Mouse (Mus musculus) C2C12 (cell line): ENCODE measurements around the gene Duox1. TPM values are rescaled to one million over a fixed set of nuclear protein-coding genes. Genes with fewer than 3 reads are reported as not detected.

Experiments
- H3K27me3 ChIP-seq: one replicate; pipeline ENCODE4 v1.6.1; 2011; ENCODE audit not compliant: control insufficient read depth, insufficient read depth, insufficient read length
- H3K36me3 ChIP-seq: one replicate; pipeline ENCODE4 v1.6.1; 2011; ENCODE audit not compliant: control insufficient read depth, insufficient read depth
- H3K4me3 ChIP-seq: one replicate; pipeline ENCODE4 v1.5.1; 2011; ENCODE audit warnings: mild to moderate bottlenecking, control low read depth; ENCODE audit not compliant: poor library complexity, insufficient read depth, severe bottlenecking
- H3K79me2 ChIP-seq: one replicate; pipeline ENCODE4 v1.6.1; 2011; ENCODE audit not compliant: control insufficient read depth, insufficient read depth
- H3K79me3 ChIP-seq: one replicate; pipeline ENCODE4 v1.6.1; 2011; ENCODE audit warnings: low read depth, control low read depth
- H3ac ChIP-seq: one replicate; pipeline ENCODE3; 2011; ENCODE audit warnings: low read depth; ENCODE audit not compliant: control insufficient read depth, insufficient read length
- CEBPB ChIP-seq: IDR thresholded peaks from one replicate; pipeline ENCODE4 v1.6.1; 2011; ENCODE audit warnings: low read depth, mild to moderate bottlenecking, control low read depth, moderate library complexity
- CTCF ChIP-seq: IDR thresholded peaks from one replicate; pipeline ENCODE4 v1.5.1; 2011; ENCODE audit not compliant: control insufficient read depth, insufficient read depth, insufficient read length
- FOSL1 ChIP-seq: IDR thresholded peaks from one replicate; pipeline ENCODE4 v1.8.0; 2011; ENCODE audit warnings: mild to moderate bottlenecking, low read length; ENCODE audit not compliant: poor library complexity, insufficient read depth, severe bottlenecking
- MAX ChIP-seq: IDR thresholded peaks from one replicate; pipeline ENCODE4 v1.6.1; 2011; ENCODE audit warnings: mild to moderate bottlenecking, control low read depth
- MYOD1 ChIP-seq: IDR thresholded peaks from one replicate; pipeline ENCODE4 v1.6.1; 2011; ENCODE audit warnings: low read depth; ENCODE audit not compliant: control insufficient read depth, insufficient read length
- MYOG ChIP-seq: IDR thresholded peaks from one replicate; pipeline ENCODE4 v1.6.1; 2011; ENCODE audit not compliant: control insufficient read depth, insufficient read length; ENCODE audit errors: extremely low read depth
- USF1 ChIP-seq: IDR thresholded peaks from one replicate; pipeline ENCODE4 v1.6.1; 2011; ENCODE audit warnings: low read depth, mild to moderate bottlenecking, control low read depth, moderate library complexity
- polyA plus RNA-seq: library from polyadenylated mRNA; unstranded; fragments of >200 nt; fragmentation: generic; extraction: Trizol; gene quantifications from one replicate; pipeline ENCODE4 v1.2.1, GENCODE M21; 2012; ENCODE audit warnings: missing spikeins

Duox1 gene
- polyA plus RNA-seq, 1 experiment: 0.14 TPM

GRCm38 (mm10) chr2:122367701-122368080 lies 52.2 kb downstream of the Duox1 start:
- Histone ChIP-seq H3K79me2 (peaks cover 60% of the 10 kb centered on the region), H3K79me3 (peaks cover 41% of the 10 kb centered on the region), H3K27me3 (no peaks in the 10 kb centered on the region), H3K4me3 (peak overlapping the region; percentile 74), H3ac (peak overlapping the region; percentile 92), H3K36me3 (peaks cover 26% of the 10 kb centered on the region)
- TF ChIP-seq MYOG: no peak
- no peak for TF ChIP-seq USF1
- no peak for TF ChIP-seq CEBPB
- no peak for TF ChIP-seq MAX
- TF ChIP-seq FOSL1: no peak
- no peak for TF ChIP-seq MYOD1
- no peak for TF ChIP-seq CTCF

- H3ac ChIP-seq: peak overlapping the region; percentile 92
- H3K4me3 ChIP-seq: peak overlapping the region; percentile 74
- peaks cover 20% of the 10 kb centered on the region for H3K36me3 ChIP-seq
- H3K79me2 ChIP-seq: peaks cover 54% of the 10 kb centered on the region
- no peaks in the 10 kb centered on the region for H3K27me3 ChIP-seq
- peaks cover 36% of the 10 kb centered on the region for H3K79me3 ChIP-seq
- TF ChIP-seq USF1: no peak
- no peak for TF ChIP-seq MYOG
- no peak for TF ChIP-seq CTCF
- no peak for TF ChIP-seq MYOD1
- no peak for TF ChIP-seq CEBPB
- TF ChIP-seq FOSL1: no peak
- no peak for TF ChIP-seq MAX
Observed at GRCm38 (mm10) chr2:122368081-122368971, 52.9 kb downstream of the Duox1 start.

- TF ChIP-seq CEBPB (no peak), MYOD1 (no peak), CTCF (no peak), MYOG (no peak), FOSL1 (no peak), MAX (peak; percentile 48), USF1 (no peak)
Observed at GRCm38 (mm10) chr2:122368995-122369739, 53.7 kb downstream of the Duox1 start, which contains the start of gene Shf. TSS of gene Shf (minus strand) at chr2:122369162.

GRCm38 (mm10) chr2:122370101-122370750 lies 54.8 kb downstream of the Duox1 start:
- peaks cover 20% of the 10 kb centered on the region for H3K79me3 ChIP-seq
- H3K79me2 ChIP-seq: peaks cover 35% of the 10 kb centered on the region
- TF ChIP-seq MYOD1 (no peak), CTCF (no peak), MAX (no peak), FOSL1 (no peak), CEBPB (no peak), MYOG (no peak), USF1 (no peak)
- H3K27me3 ChIP-seq: no peaks in the 10 kb centered on the region
- no peak overlapping the region for H3K4me3 ChIP-seq
- no peak overlapping the region for H3ac ChIP-seq
- peaks cover 5% of the 10 kb centered on the region for H3K36me3 ChIP-seq

More at GRCm38 (mm10) chr2:122368995-122369739, 53.7 kb downstream of the Duox1 start, which contains the start of gene Shf:
- H3K79me2 ChIP-seq: peaks cover 45% of the 10 kb centered on the region
- H3K79me3 ChIP-seq: peaks cover 29% of the 10 kb centered on the region
- H3ac ChIP-seq: peak within 1 kb of the TSS; percentile 92
- peaks cover 11% of the 10 kb centered on the region for H3K36me3 ChIP-seq
- peak within 1 kb of the TSS; percentile 74 for H3K4me3 ChIP-seq
- no peaks in the 10 kb centered on the region for H3K27me3 ChIP-seq

- H3K4me3 ChIP-seq: no peak overlapping the region
- H3ac ChIP-seq: no peak overlapping the region
- H3K36me3 ChIP-seq: no peaks in the 10 kb centered on the region
- H3K79me2 ChIP-seq: peaks cover 16% of the 10 kb centered on the region
- H3K79me3 ChIP-seq: peaks cover 3% of the 10 kb centered on the region
- no peaks in the 10 kb centered on the region for H3K27me3 ChIP-seq
- no peak for TF ChIP-seq CEBPB
- no peak for TF ChIP-seq MYOD1
- no peak for TF ChIP-seq MYOG
- TF ChIP-seq FOSL1: no peak
- no peak for TF ChIP-seq MAX
- TF ChIP-seq CTCF: no peak
- TF ChIP-seq USF1: no peak
Observed at GRCm38 (mm10) chr2:122372067-122372466, 56.6 kb downstream of the Duox1 start.
